Mouse (Mus musculus) 3T3-L1 (cell line): ENCODE measurements around the gene Olfr93.
"Not testable (repeated sequence)": the region's sequence is repeated elsewhere in the genome, so short reads cannot be mapped to it uniquely, and the experiment has no call there.

Source experiments
- DNase-seq: peaks from one replicate; pipeline ENCODE4 v3.0.0-alpha.2; 2015; ENCODE audit warnings: low read depth, low spot score

The Olfr93 gene

DNA sequence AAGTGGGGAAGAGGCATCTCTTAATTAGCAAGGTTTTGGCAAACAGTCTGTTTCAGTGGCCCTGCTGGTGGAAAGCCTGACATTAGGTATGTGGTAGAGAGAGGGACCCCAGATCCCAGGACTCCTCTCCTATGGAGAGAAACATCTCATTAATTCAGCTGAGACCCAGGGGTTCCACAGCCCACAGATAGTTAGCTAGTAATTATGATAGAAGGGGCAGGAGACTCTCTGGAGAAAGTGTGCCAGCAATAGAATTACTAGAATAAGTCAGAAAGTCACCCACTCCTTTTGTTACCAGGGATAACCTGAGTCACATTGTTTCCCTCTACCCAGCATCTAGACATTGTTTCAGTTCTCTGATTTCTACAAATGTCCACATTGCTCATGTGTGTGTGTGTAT is at the start of gene Olfr93:
TSS of gene Olfr93 (minus strand) at position 101 of the 400 bp plus-strand sequence.
- DNase-seq = no peak

DNA sequence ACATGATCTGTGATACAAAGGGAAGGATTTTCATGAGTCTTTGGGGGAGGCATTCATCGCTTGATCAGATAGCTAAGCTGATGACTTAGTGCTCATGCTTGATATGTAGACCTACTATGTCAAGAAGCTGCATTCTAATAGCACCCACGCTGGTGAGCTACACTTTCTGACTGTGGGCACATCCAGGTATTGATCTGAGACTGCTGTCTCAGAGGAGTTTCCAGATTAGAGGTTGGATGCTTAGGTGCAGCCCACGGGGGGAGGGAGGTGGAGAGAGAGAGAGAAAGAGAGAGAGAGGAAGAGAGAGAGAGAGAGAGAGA is 42.6 kb upstream of the Olfr93 start:
- no peak for DNase-seq

DNA sequence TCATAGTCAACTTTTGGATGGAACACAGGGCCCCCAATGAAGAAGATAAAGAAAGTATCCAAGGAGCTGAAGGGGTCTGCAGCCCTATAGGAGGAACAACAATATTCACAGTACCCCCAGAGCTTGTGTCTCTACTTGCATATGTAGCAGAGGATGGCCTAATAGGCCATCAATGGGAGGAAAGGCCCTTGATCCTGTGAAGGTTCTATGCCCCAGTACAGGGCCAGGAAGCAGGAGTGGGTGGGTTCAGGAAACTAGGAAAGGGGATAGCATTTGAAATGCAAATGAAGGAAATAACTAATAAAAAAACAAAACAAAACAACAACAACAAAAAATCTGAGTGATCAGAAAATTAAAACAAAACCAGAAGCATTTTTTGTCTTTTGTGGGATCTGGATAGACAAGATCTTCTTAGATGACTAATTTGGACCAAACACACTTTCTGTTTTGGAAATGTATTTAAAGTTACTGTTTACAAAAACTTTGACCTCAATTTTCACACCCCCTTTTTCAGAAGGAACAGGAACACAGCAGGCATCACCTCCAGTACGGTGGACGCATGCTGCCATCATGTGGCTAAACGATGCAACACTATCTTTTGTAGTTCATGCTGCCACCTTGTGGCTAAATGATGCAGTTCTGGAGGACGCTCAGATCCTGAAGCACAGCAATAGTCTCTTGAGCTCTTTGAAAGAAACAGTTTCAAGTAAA is 42.1 kb upstream of the Olfr93 start:
- DNase-seq = peak; percentile 94

DNA sequence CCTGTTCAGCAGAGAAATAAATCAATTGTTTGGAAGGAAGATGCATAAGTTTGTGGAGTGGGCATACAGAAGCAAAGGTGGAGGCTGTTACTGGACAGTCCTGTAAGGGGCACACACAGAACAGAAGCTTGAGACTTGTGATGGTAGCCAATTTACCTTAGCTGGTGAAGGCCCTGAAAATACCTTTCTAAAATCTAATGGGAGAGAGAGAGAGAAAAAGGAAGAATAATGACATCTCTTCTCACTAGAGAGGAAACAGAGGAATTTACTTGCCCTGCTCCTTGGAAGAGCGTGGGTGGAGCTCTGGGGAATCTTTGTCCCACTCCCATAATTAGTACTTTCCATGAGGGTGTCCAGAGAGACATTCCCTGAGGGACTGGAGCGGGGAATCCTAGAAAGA is 39.6 kb upstream of the Olfr93 start, which contains the start of gene Olfr94:
TSS of gene Olfr94 (minus strand) at position 101 of the 400 bp plus-strand sequence.
- no peak for DNase-seq

DNA sequence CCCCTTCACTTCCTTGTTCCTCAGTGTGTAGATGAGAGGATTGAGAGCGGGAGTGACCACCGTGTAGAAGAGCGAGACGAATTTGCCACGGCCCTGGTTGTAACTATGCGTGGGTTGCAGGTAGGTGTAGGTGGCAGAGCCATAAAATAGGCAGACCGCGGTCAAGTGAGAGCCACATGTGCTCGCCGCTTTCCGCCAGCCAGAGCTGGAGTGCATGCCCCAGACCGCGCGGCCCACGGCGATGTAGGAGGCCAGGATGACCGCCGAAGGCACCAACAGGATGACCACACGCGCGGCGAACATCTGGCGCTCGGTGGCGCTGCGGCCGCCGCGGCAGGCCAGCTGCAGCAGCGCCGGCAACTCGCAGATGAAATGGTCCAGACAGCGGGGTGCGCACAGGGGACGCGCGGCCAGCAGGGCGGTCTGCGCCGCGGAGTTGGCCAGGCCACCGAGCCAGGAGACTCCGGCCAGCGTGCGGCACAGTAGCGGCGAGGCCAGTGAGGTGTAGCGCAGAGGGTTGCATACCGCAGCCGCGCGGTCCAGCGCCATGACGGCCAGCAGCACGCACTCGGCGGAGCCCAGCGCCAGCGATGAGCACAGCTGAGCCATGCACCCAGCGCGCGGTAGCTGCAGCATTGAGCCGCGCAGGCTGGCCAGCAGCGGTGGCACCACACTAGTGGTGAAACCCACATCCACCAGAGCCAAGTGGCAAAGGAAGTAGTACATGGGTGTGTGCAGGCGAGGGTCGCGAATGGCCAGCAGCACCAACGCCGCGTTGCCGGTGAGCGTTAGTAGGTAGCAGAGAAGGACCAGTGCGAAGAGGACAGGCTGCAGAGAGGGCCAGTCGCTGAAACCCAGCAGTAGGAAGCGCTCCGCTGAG is 35.8 kb upstream of the Olfr93 start:
- no peak for DNase-seq

DNA sequence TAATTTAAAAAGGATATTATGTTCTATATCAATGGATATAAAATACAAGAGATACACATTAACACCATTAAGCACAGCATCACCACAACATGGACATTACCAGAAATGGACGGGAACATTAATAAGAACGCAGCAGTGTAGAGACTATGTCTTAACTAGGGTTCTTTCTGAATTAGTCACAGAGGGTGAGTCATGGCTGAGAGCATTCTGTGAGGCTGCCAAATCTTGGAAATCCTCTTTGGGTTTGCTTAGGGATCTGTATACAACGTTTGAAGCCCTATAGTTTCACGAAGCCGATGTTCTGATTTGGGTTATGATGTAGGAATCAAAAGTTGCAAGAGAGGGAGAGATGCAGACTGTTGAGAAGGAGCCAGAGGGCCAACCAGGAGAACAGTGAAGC is 33.5 kb upstream of the Olfr93 start:
- DNase-seq = peak; percentile 97

DNA sequence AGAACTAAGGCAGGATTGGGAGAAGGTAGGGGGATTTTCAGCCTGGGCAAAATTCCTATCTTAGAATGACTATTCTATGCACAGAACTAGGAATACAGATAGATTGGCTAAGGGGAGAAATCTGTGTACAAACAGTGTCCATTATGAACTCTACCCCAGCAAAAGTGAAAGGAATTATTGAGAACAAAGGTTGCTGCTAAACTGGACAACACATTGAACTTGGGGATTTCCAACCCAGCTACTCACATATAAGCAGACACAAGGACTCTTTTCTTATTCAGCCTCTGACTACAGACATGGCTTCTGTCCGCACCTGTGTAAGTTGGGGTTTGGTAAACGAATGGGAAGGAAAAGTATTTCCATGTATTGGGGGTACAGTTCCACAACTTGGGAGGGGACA is 32.4 kb upstream of the Olfr93 start, which contains the start of gene Ubd:
TSS of gene Ubd (plus strand) at position 237 of the 400 bp plus-strand sequence.
- peak; percentile 51 for DNase-seq

DNA sequence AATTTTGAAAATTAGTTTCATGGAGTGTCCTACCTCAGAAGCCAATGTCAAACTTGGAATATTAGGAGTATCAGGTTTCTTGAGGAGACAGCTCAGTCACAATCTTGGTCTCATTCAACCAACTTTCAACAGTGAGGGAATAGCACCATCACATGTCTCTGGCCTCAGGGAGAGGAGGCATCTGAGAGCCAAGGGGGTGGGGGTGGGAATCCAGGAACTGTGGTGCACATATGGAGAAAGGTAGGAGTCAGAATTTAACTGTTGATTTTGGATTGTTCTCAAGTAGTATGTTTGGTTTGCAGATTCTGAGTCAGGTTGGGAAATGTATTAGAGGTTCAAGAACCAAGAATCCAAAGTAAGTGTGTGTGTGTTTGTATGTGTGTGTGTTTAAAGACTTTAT is 31.7 kb upstream of the Olfr93 start:
- DNase-seq = peak; percentile 82

DNA sequence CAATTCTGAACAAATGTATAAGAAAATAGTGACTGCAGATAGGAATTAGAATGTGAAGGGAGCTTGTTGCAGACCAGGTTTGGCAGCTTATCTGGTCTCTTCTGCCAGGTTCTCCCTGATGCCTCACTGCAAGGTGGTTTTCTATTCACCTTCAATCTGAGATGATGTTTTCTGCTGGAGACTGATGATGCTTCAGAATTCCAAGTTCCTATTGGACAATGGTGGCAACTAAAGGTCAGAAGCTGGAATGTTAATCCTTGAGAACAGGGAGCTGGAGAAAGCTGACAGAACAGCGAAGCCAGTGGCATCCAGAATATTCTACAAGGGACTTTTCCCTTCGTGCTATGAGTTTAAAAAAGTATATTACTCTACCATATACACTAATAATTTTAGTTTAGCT is 29.4 kb upstream of the Olfr93 start:
- peak; percentile 60 for DNase-seq

DNA sequence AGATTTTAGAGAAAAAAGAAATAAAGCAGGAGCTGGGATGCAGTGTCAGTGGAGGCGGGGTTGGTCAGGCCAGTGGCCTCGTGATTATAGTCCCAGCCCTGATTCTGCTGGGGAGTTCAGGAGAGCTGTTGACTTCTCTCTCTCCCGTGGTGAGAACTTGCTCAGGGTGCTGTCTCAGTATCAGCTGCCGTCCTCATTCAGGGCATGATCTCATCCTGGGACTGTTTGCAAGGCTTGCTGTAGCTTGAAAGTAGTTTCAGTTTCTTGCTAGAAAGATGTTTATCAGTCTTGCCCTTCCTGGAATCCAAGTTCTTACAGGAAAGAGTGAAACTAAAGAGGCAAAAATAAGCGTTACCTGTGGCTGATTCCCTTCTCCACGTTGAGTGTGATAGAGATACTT is 24.2 kb upstream of the Olfr93 start:
- DNase-seq = peak; percentile 56

DNA sequence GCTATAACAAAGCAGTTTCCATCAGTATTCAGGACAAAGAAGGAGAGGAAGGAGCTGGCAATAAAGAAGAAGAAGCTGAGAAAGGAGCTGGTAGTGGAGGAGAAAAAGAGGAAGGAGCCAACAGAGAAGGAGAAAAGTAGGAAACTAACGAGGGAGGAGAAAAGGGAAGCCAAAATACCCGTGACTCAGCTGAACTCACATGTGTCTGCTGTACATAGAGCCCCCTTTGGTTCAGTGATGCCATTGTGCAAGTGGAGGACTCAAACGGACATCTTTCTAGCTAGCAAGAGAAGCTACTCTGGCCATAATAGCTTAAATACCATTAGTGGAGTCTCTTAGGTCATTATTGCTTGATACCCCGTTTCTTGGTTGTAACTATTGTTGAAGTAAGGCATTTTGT is 29.9 kb downstream of the Olfr93 start:
- DNase-seq = not testable (repeated sequence)

DNA sequence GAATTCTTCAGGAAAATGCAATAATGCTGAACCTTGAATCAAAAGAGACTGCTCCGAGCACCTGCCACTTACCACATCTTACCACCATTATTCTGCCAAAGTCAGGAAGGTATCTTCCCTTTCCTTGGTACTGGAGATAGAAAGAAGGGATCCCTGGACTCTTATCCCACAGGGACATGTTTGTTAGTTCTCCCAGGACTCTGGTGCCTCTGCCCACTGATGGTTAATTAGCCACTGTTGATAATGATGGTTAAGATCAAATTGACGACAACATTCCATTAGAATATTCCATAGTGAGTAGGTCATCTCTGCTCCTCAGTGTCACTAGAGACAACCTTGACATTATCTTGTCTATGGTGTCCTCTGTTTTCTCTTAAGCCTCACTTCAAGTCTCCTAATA is 41.3 kb downstream of the Olfr93 start, which contains the start of gene Olfr92:
TSS of gene Olfr92 (minus strand) at position 101 of the 400 bp plus-strand sequence.
- DNase-seq = no peak

DNA sequence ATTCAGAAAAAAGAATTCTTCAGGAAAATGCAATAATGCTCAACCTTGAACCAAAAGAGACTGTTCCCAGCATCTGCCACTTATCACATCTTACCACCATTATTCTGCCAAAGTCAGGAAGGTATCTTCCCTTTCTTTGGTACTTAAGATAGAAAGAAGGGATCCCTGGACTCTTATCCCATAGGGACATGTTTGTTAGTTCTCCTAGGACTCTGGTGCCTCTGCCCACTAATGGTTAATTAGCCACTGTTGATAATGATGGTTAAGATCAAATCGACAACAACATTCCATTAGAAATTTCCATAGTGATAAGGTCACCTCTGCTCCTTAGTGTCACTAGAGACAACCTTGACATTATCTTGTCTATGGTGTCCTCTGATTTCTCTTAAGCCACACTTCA is 63.1 kb downstream of the Olfr93 start, which contains the start of gene Olfr91:
TSS of gene Olfr91 (minus strand) at position 101 of the 400 bp plus-strand sequence.
- DNase-seq = no peak

DNA sequence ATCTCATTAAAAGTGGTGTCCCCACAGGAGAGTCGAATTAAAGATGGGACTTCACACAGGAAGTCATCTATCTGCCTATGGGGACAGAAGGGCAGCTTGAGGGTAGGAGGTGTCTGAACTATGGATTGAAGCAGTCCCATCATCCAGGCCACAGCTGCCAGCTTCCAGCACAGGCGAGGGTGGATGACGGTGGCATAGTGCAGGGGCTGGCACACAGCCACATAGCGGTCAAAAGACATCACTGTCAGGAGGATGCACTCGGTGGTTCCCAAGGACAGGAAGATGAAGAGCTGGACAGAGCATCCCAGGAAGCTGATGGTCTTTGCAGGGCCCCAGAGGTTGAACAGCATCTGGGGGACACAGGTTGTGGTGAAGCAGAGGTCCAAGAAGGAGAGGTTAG is 68.0 kb downstream of the Olfr93 start:
- DNase-seq = no peak

DNA sequence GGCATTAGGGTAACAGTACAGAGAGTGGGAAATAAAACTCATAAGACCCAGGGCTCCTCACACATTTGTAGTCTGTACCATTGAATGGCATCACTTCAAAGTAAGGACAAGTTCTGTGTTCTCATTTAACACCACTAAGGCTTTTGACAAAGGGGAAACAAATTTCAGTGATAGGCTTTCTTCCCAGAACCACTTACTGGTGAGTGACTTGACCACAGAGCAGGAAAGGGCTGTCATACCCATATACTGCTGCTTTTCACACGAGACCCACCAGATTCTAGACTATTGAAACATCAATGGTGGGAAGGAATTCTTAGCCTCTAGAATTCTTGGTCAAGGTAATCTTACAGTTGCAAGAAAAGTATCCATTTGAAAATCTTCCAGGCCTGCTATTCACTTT is 69.1 kb downstream of the Olfr93 start:
- no peak for DNase-seq
